Mouse (Mus musculus): ENCODE data around the gene Ctbp2. TPM values are rescaled to one million over a fixed set of nuclear protein-coding genes. Genes with fewer than 3 reads are reported as not detected.

Ctbp2 gene
- polyA plus RNA-seq, 1 experiment from 2014 or later: 117 TPM

- Histone ChIP-seq H3K27me3 (replicated peaks; ENCODE audit: low read depth, poor library complexity, severe bottlenecking) (no peaks in the 10 kb centered on the region), H3K27ac (replicated peaks) (0 out of 2 replicates have a peak overlapping the region, but pooled peaks have one; percentile 8), H3K9me3 (no peaks in the 10 kb centered on the region), H3K4me3 (no peak overlapping the region), H3K36me3 (replicated peaks) (peaks cover 78% of the 10 kb centered on the region), H3K4me1 (peaks cover 49% of the 10 kb centered on the region)
- no peak for DNase-seq (ENCODE audit: low spot score)
- 83% methylated on average over 7 of the region's 7 CpGs for WGBS
These were observed 118.4 kb downstream of the Ctbp2 start for GRCm38 (mm10) chr7:133005772-133006171.

- DNase-seq (ENCODE audit: low spot score): peak; percentile 67
- WGBS: 35% methylated on average over 3 of the region's 3 CpGs
These were observed 120.7 kb downstream of the Ctbp2 start for GRCm38 (mm10) chr7:133003421-133003820.

GRCm38 (mm10) chr7:133002271-133002670 lies 121.9 kb downstream of the Ctbp2 start:
- Histone ChIP-seq H3K36me3 (replicated peaks) (peaks cover 79% of the 10 kb centered on the region), H3K4me1 (peaks cover 31% of the 10 kb centered on the region), H3K4me3 (no peak overlapping the region), H3K9me3 (no peaks in the 10 kb centered on the region), H3K27ac (replicated peaks) (no peak overlapping the region), H3K27me3 (replicated peaks; ENCODE audit: low read depth, poor library complexity, severe bottlenecking) (no peaks in the 10 kb centered on the region)
- DNase-seq (ENCODE audit: low spot score): no peak
- WGBS: 93% methylated on average over 6 of the region's 6 CpGs

More at GRCm38 (mm10) chr7:133003421-133003820, 120.7 kb downstream of the Ctbp2 start:
- Histone ChIP-seq H3K4me3 (no peak overlapping the region), H3K36me3 (replicated peaks) (peaks cover 78% of the 10 kb centered on the region), H3K27me3 (replicated peaks; ENCODE audit: low read depth, poor library complexity, severe bottlenecking) (no peaks in the 10 kb centered on the region), H3K4me1 (peaks cover 42% of the 10 kb centered on the region), H3K9me3 (no peaks in the 10 kb centered on the region), H3K27ac (replicated peaks) (no peak overlapping the region)

- no peak for DNase-seq (ENCODE audit: low spot score)
- Histone ChIP-seq H3K4me3 (no peak overlapping the region), H3K27me3 (replicated peaks; ENCODE audit: low read depth, poor library complexity, severe bottlenecking) (no peaks in the 10 kb centered on the region), H3K4me1 (peaks cover 25% of the 10 kb centered on the region), H3K27ac (replicated peaks) (no peak overlapping the region), H3K9me3 (no peaks in the 10 kb centered on the region), H3K36me3 (replicated peaks) (peaks cover 87% of the 10 kb centered on the region)
- 89% methylated on average over 3 of the region's 3 CpGs for WGBS
These were observed 122.8 kb downstream of the Ctbp2 start for GRCm38 (mm10) chr7:133001388-133001787.

GRCm38 (mm10) chr7:132999061-132999460 lies 125.1 kb downstream of the Ctbp2 start:
- DNase-seq (ENCODE audit: low spot score): no peak
- H3K4me1 ChIP-seq: peaks cover 9% of the 10 kb centered on the region; the same call in 1 of the 2 replicates
- no peak overlapping the region for H3K27ac ChIP-seq (replicated peaks)
- 92% methylated on average over 11 of the region's 11 CpGs for WGBS
- H3K36me3 ChIP-seq (replicated peaks): peaks cover 93% of the 10 kb centered on the region
- H3K27me3 ChIP-seq (replicated peaks; ENCODE audit: low read depth, poor library complexity, severe bottlenecking): no peaks in the 10 kb centered on the region
- no peaks in the 10 kb centered on the region for H3K9me3 ChIP-seq
- no peak overlapping the region for H3K4me3 ChIP-seq

GRCm38 (mm10) chr7:132998639-132999038 lies 125.5 kb downstream of the Ctbp2 start:
- Histone ChIP-seq H3K4me1 (peaks cover 5% of the 10 kb centered on the region; the same call in 1 of the 2 replicates), H3K36me3 (replicated peaks) (peaks cover 97% of the 10 kb centered on the region), H3K27ac (replicated peaks) (no peak overlapping the region), H3K27me3 (replicated peaks; ENCODE audit: low read depth, poor library complexity, severe bottlenecking) (no peaks in the 10 kb centered on the region), H3K4me3 (no peak overlapping the region), H3K9me3 (no peaks in the 10 kb centered on the region)
- DNase-seq (ENCODE audit: low spot score): no peak
- 91% methylated on average over 12 of the region's 12 CpGs for WGBS

- no peak for DNase-seq (ENCODE audit: low spot score)
- Histone ChIP-seq H3K9me3 (no peaks in the 10 kb centered on the region), H3K27me3 (replicated peaks; ENCODE audit: low read depth, poor library complexity, severe bottlenecking) (no peaks in the 10 kb centered on the region), H3K4me1 (no peaks in the 10 kb centered on the region), H3K27ac (replicated peaks) (no peak overlapping the region), H3K4me3 (no peak overlapping the region), H3K36me3 (replicated peaks) (peaks cover 100% of the 10 kb centered on the region)
- 90% methylated on average over 5 of the region's 5 CpGs for WGBS
These were observed 127.8 kb downstream of the Ctbp2 start for GRCm38 (mm10) chr7:132996391-132996790.

- H3K9me3 ChIP-seq: no peaks in the 10 kb centered on the region
- H3K4me3 ChIP-seq: no peak overlapping the region
- DNase-seq (ENCODE audit: low spot score): peak; percentile 6
- peaks cover 100% of the 10 kb centered on the region for H3K36me3 ChIP-seq (replicated peaks)
- WGBS: 84% methylated on average over 6 of the region's 6 CpGs
- no peak overlapping the region for H3K27ac ChIP-seq (replicated peaks)
- H3K27me3 ChIP-seq (replicated peaks; ENCODE audit: low read depth, poor library complexity, severe bottlenecking): no peaks in the 10 kb centered on the region
- no peaks in the 10 kb centered on the region for H3K4me1 ChIP-seq
These were observed 129.4 kb downstream of the Ctbp2 start for GRCm38 (mm10) chr7:132994628-132995191.

GRCm38 (mm10) chr7:132994120-132994519 lies 130.0 kb downstream of the Ctbp2 start:
- Histone ChIP-seq H3K27ac (replicated peaks) (no peak overlapping the region), H3K36me3 (replicated peaks) (peaks cover 100% of the 10 kb centered on the region), H3K27me3 (replicated peaks; ENCODE audit: low read depth, poor library complexity, severe bottlenecking) (no peaks in the 10 kb centered on the region), H3K4me3 (no peak overlapping the region), H3K4me1 (no peaks in the 10 kb centered on the region), H3K9me3 (no peaks in the 10 kb centered on the region)
- 92% methylated on average over 8 of the region's 8 CpGs for WGBS
- peak; percentile 8 for DNase-seq (ENCODE audit: low spot score)

- Histone ChIP-seq H3K27me3 (replicated peaks; ENCODE audit: low read depth, poor library complexity, severe bottlenecking) (no peaks in the 10 kb centered on the region), H3K36me3 (replicated peaks) (peaks cover 100% of the 10 kb centered on the region), H3K9me3 (no peaks in the 10 kb centered on the region), H3K4me1 (no peaks in the 10 kb centered on the region), H3K27ac (replicated peaks) (no peak overlapping the region), H3K4me3 (no peak overlapping the region)
- WGBS: 91% methylated on average over 9 of the region's 9 CpGs
- DNase-seq (ENCODE audit: low spot score): peak; percentile 8
These were observed 131.1 kb downstream of the Ctbp2 start for GRCm38 (mm10) chr7:132992967-132993615.

- H3K27ac ChIP-seq (replicated peaks): no peak overlapping the region
- H3K36me3 ChIP-seq (replicated peaks): peaks cover 93% of the 10 kb centered on the region
- no peaks in the 10 kb centered on the region for H3K9me3 ChIP-seq
- no peak for DNase-seq (ENCODE audit: low spot score)
- H3K4me1 ChIP-seq: no peaks in the 10 kb centered on the region
- no peak overlapping the region for H3K4me3 ChIP-seq
- whole genome bisulfite sequencing: 94% methylated on average over 14 of the region's 14 CpGs
- H3K27me3 ChIP-seq (replicated peaks; ENCODE audit: low read depth, poor library complexity, severe bottlenecking): no peaks in the 10 kb centered on the region
These were observed 132.8 kb downstream of the Ctbp2 start for GRCm38 (mm10) chr7:132991240-132991900.

- DNase-seq (ENCODE audit: low spot score): no peak
- H3K4me1 ChIP-seq: no peaks in the 10 kb centered on the region
- H3K36me3 ChIP-seq (replicated peaks): peaks cover 93% of the 10 kb centered on the region
- H3K4me3 ChIP-seq: no peak overlapping the region
- H3K27me3 ChIP-seq (replicated peaks; ENCODE audit: low read depth, poor library complexity, severe bottlenecking): no peaks in the 10 kb centered on the region
- no peak overlapping the region for H3K27ac ChIP-seq (replicated peaks)
- 92% methylated on average over 5 of the region's 5 CpGs for WGBS
- no peaks in the 10 kb centered on the region for H3K9me3 ChIP-seq
These were observed 134.3 kb downstream of the Ctbp2 start for GRCm38 (mm10) chr7:132989839-132990238.

- Histone ChIP-seq H3K27me3 (replicated peaks; ENCODE audit: low read depth, poor library complexity, severe bottlenecking) (no peaks in the 10 kb centered on the region), H3K4me3 (no peak overlapping the region), H3K27ac (replicated peaks) (no peak overlapping the region), H3K4me1 (no peaks in the 10 kb centered on the region), H3K36me3 (replicated peaks) (peaks cover 85% of the 10 kb centered on the region), H3K9me3 (no peaks in the 10 kb centered on the region)
- DNase-seq (ENCODE audit: low spot score): no peak
- 79% methylated on average over 3 of the region's 3 CpGs for WGBS
These were observed 141.5 kb downstream of the Ctbp2 start for GRCm38 (mm10) chr7:132982639-132983038.

Measured in embryonic facial prominence, embryonic 10.5 days (tissue).